In the genomic region with DNA sequence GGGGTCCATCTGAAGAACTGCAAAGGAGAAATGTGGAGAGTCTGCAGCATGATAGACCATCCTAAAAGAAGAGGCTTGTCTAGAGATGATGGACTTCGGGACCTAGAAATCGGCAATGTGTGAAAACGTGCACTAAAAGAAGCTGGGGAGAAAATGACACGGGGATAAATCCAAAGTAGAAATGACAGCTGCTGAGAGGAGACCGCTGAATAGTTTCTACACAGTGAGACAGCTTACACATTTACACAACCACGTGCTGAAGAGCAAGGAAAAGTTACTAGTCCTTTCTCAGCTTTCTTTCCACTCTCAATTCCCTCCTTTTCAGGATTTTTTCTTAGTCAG, we compare ENCODE assay signal across 9 mouse cellular contexts. TPM values are rescaled to one million over a fixed set of nuclear protein-coding genes. Genes with fewer than 3 reads are reported as not detected.
DNase-seq lines count a peak whose midpoint lies in the region; ATAC-seq and TF ChIP-seq lines count a peak whose summit lies in the region.
"Had no signal": no experiment of that assay in that cellular context is flagged by ENCODE, and none has a peak within 500 bp of the region (broad histone marks: within the 10 kb centered on the region; RNA-seq: fewer than 3 reads in every experiment).

No protein-coding gene starts in this region.

- H3K36me3 ChIP-seq in kidney, postnatal 0 days (ENCODE audit: insufficient read depth, low read length), result no peaks in the 10 kb centered on the region
- H3K36me3 ChIP-seq in embryonic facial prominence, embryonic 12.5 days, result no peaks in the 10 kb centered on the region
- no peaks in the 10 kb centered on the region for H3K36me3 ChIP-seq in intestine, embryonic 15.5 days
- no peaks in the 10 kb centered on the region for H3K36me3 ChIP-seq in myocyte (ENCODE audit: control insufficient read depth, insufficient read depth)
- no peaks in the 10 kb centered on the region for H3K36me3 ChIP-seq in thymus, adult 2 months (ENCODE audit: control insufficient read depth, insufficient read depth, low read length)

- TF ChIP-seq CTCF in kidney, postnatal 0 days (IDR thresholded peaks at IDR 0.05; ENCODE audit: low read depth), result no peak
- no peak for TF ChIP-seq CTCF in thymus, adult 2 months (IDR thresholded peaks at IDR 0.05; ENCODE audit: borderline replicate concordance, control insufficient read depth, extremely low read depth, insufficient read depth, low read length, poor library complexity)

- ATAC-seq in kidney, postnatal 0 days (replicated peaks; ENCODE audit: low FRiP score, low read depth), result no peak
- ATAC-seq in embryonic facial prominence, embryonic 12.5 days (ENCODE audit: insufficient number of reproducible peaks, insufficient read depth, low FRiP score, low TSS enrichment), result no peak
- ATAC-seq in intestine, embryonic 15.5 days, result no peak

- no peaks in the 10 kb centered on the region for H3K9me3 ChIP-seq in kidney, postnatal 0 days (replicated peaks; ENCODE audit: low read length)
- H3K9me3 ChIP-seq in embryonic facial prominence, embryonic 12.5 days, result no peaks in the 10 kb centered on the region
- H3K9me3 ChIP-seq in intestine, embryonic 15.5 days, result no peaks in the 10 kb centered on the region

- H3K9ac ChIP-seq in kidney, postnatal 0 days (ENCODE audit: low read depth, low read length), result no peak overlapping the region
- H3K9ac ChIP-seq in embryonic facial prominence, embryonic 12.5 days, result no peak overlapping the region
- H3K9ac ChIP-seq in intestine, embryonic 15.5 days, result no peak overlapping the region

- WGBS in kidney, postnatal 0 days, result 7% methylated on average over 6 of the region's 6 CpGs
- 7% methylated on average over 6 of the region's 6 CpGs for WGBS in embryonic facial prominence, embryonic 12.5 days
- 7% methylated on average over 6 of the region's 6 CpGs for whole genome bisulfite sequencing in intestine, embryonic 15.5 days
- 6% methylated on average over 6 of the region's 6 CpGs for WGBS in thymus, adult 2 months

- no peaks in the 10 kb centered on the region for H3K79me2 ChIP-seq in myocyte (ENCODE audit: control insufficient read depth, insufficient read depth)

- H3K4me2 ChIP-seq in kidney, postnatal 0 days (ENCODE audit: low read length), result peak overlapping the region; percentile 90
- peak overlapping the region; percentile 89 for H3K4me2 ChIP-seq in embryonic facial prominence, embryonic 12.5 days (replicated peaks)
- peak overlapping the region; percentile 97 for H3K4me2 ChIP-seq in intestine, embryonic 15.5 days (replicated peaks)
- peak overlapping the region; percentile 74 for H3K4me2 ChIP-seq in myocyte (ENCODE audit: low read depth)

- no peak for TF ChIP-seq POLR2A in myocyte (IDR thresholded peaks at IDR 0.05; ENCODE audit: insufficient read length, low read depth)
- TF ChIP-seq POLR2A in thymus, adult 2 months (IDR thresholded peaks at IDR 0.05; ENCODE audit: control insufficient read depth, extremely low read depth, insufficient read depth, low read length, poor library complexity), result no peak

- H3K27ac ChIP-seq in kidney, postnatal 0 days, result peak overlapping the region; percentile 26; the same call in 1 of the 2 replicates
- peak overlapping the region; percentile 92; the same call in 1 of the 2 replicates for H3K27ac ChIP-seq in embryonic facial prominence, embryonic 12.5 days
- H3K27ac ChIP-seq in intestine, embryonic 15.5 days, result peak overlapping the region; percentile 44; the same call in 1 of the 2 replicates
- H3K27ac ChIP-seq in thymus, adult 2 months (ENCODE audit: control insufficient read depth, insufficient read depth, low read length), result no peak overlapping the region

- H3K27me3 ChIP-seq in kidney, postnatal 0 days (ENCODE audit: insufficient read depth, low read length), result no peaks in the 10 kb centered on the region
- no peaks in the 10 kb centered on the region for H3K27me3 ChIP-seq in embryonic facial prominence, embryonic 12.5 days
- no peaks in the 10 kb centered on the region for H3K27me3 ChIP-seq in intestine, embryonic 15.5 days (replicated peaks)
- no peaks in the 10 kb centered on the region for H3K27me3 ChIP-seq in myocyte (ENCODE audit: control insufficient read depth, insufficient read depth, insufficient read length)
- no peaks in the 10 kb centered on the region for H3K27me3 ChIP-seq in thymus, adult 2 months (ENCODE audit: control insufficient read depth, insufficient read depth, low read length)

- no peak overlapping the region for H3ac ChIP-seq in myocyte (ENCODE audit: control insufficient read depth, insufficient read length)

- DNase-seq in kidney, postnatal 0 days (ENCODE audit: low spot score), result no peak
- no peak for DNase-seq in kidney, postnatal 14 days
- no peak for DNase-seq in T-cell, adult 2 months (ENCODE audit: low spot score)
- DNase-seq in thymus, adult 2 months, result no peak
- DNase-seq in spleen, postnatal 4 days (ENCODE audit: low spot score in 2 of 2), result no peak

- peaks cover 3% of the 10 kb centered on the region; the same call in 1 of the 2 replicates for H3K4me1 ChIP-seq in kidney, postnatal 0 days (replicated peaks; ENCODE audit: insufficient read depth, low read length)
- H3K4me1 ChIP-seq in embryonic facial prominence, embryonic 12.5 days, result peaks cover 4% of the 10 kb centered on the region; the same call in 1 of the 2 replicates
- 0 out of 2 replicates have a peak, but pooled peaks cover 2% of the 10 kb centered on the region for H3K4me1 ChIP-seq in intestine, embryonic 15.5 days (replicated peaks)
- H3K4me1 ChIP-seq in thymus, adult 2 months (replicated peaks; ENCODE audit: control insufficient read depth, insufficient read depth, low read length), result peaks cover 5% of the 10 kb centered on the region; the same call in 1 of the 2 replicates

- peak overlapping the region; percentile 51 for H3K4me3 ChIP-seq in kidney, postnatal 0 days (replicated peaks; ENCODE audit: low read depth, low read length)
- H3K4me3 ChIP-seq in embryonic facial prominence, embryonic 12.5 days, result peak overlapping the region; percentile 59
- peak overlapping the region; percentile 59 for H3K4me3 ChIP-seq in intestine, embryonic 15.5 days (replicated peaks)
- H3K4me3 ChIP-seq in myocyte, result peak overlapping the region; percentile 58
- H3K4me3 ChIP-seq in thymus, adult 2 months (ENCODE audit: control insufficient read depth, insufficient read depth, low read length), result no peak overlapping the region

TF ChIP-seq in myocyte, 11 proteins besides CTCF, POLR2A, EP300 and RAD21:
- TF ChIP-seq MYOG (IDR thresholded peaks at IDR 0.05; ENCODE audit: control insufficient read depth in 1 of 3, insufficient read depth in 1 of 3, insufficient read length in 2 of 3, low read depth in 2 of 3) (no peak), E2F4 (IDR thresholded peaks at IDR 0.05; ENCODE audit: insufficient read depth) (no peak), MAX (IDR thresholded peaks at IDR 0.05; ENCODE audit: low read depth) (no peak), TCF3 (IDR thresholded peaks at IDR 0.05; ENCODE audit: insufficient read length, low read depth) (no peak), POLR2AphosphoS2 (IDR thresholded peaks at IDR 0.05; ENCODE audit: insufficient read length, low read depth) (no peak), SRF (IDR thresholded peaks at IDR 0.05; ENCODE audit: control insufficient read depth, insufficient read length, low read depth) (no peak), USF1 (IDR thresholded peaks at IDR 0.05; ENCODE audit: low read depth) (no peak), MYOD1 (IDR thresholded peaks at IDR 0.05; ENCODE audit: control insufficient read depth in 1 of 3, insufficient read length in 2 of 3, low read depth in 2 of 3) (no peak), TCF12 (IDR thresholded peaks at IDR 0.05; ENCODE audit: insufficient read depth, poor library complexity, severe bottlenecking) (no peak), REST (IDR thresholded peaks at IDR 0.05; ENCODE audit: insufficient read depth, insufficient read length) (no peak), CEBPB (IDR thresholded peaks at IDR 0.05; ENCODE audit: insufficient read depth, poor library complexity, severe bottlenecking) (no peak)

RNA-seq across cellular contexts. Expression of a gene that starts 1.3 kb away (rescaled TPM):
- polyA plus RNA-seq in kidney, postnatal 0 days (2015; fragmentation: Nextera tagmentation; extraction: Ambion mirVana), result 12.8 and 13.5 TPM in 2 replicates
- 22.8 and 23.2 TPM in 2 replicates for polyA plus RNA-seq in embryonic facial prominence, embryonic 12.5 days (2016; fragmentation: Nextera tagmentation; extraction: Ambion mirVana)
- 28.9 and 35.1 TPM in 2 replicates for polyA plus RNA-seq in intestine, embryonic 15.5 days (2015; fragmentation: Nextera tagmentation; extraction: Ambion mirVana)
- polyA plus RNA-seq in myocyte (2012; fragmentation: generic; extraction: Trizol), result 4.4 TPM
- 1.1 and 2.0 TPM in 2 replicates for polyA plus RNA-seq in thymus, adult 2 months (2012; rRNA removed)
- polyA plus RNA-seq: erythroblast, embryonic 14.5 days had no signal
